Mouse (Mus musculus) myocyte (in vitro differentiated cells): Measurements from ENCODE around the gene Colgalt2.

ENCODE experiments used
- CEBPB ChIP-seq: IDR thresholded peaks from 2 replicates; pipeline ENCODE4 v1.6.1; 2011; ENCODE audit warnings: mild to moderate bottlenecking, moderate library complexity; ENCODE audit not compliant: poor library complexity, insufficient read depth, severe bottlenecking
- E2F4 ChIP-seq: IDR thresholded peaks from one replicate; pipeline ENCODE4 v1.6.1; 2011; ENCODE audit warnings: mild to moderate bottlenecking, control low read depth, moderate library complexity; ENCODE audit not compliant: insufficient read depth
- MAX ChIP-seq: IDR thresholded peaks from one replicate; pipeline ENCODE4 v1.6.1; 2011; ENCODE audit warnings: low read depth, mild to moderate bottlenecking, control low read depth
- MYOG ChIP-seq, 3 experiments: IDR thresholded peaks; one replicate each; pipeline ENCODE4 v1.6.1; 2011; ENCODE audit warnings: control low read depth in 2 of 3, low read depth in 2 of 3, mild to moderate bottlenecking in 2 of 3; ENCODE audit not compliant: insufficient read length in 2 of 3, control insufficient read depth in 1 of 3, insufficient read depth in 1 of 3
- POLR2A ChIP-seq: IDR thresholded peaks from one replicate; pipeline ENCODE4 v1.6.1; 2011; ENCODE audit warnings: low read depth, mild to moderate bottlenecking, control low read depth, moderate library complexity; ENCODE audit not compliant: insufficient read length
- POLR2AphosphoS2 ChIP-seq: IDR thresholded peaks from one replicate; pipeline ENCODE4 v1.6.1; 2011; ENCODE audit warnings: low read depth, control low read depth; ENCODE audit not compliant: insufficient read length
- REST ChIP-seq: IDR thresholded peaks from one replicate; pipeline ENCODE4 v1.6.1; 2011; ENCODE audit warnings: mild to moderate bottlenecking, control low read depth, moderate library complexity; ENCODE audit not compliant: insufficient read depth, insufficient read length
- SRF ChIP-seq: IDR thresholded peaks from one replicate; pipeline ENCODE4 v1.6.1; 2011; ENCODE audit warnings: low read depth; ENCODE audit not compliant: control insufficient read depth, insufficient read length
- TCF12 ChIP-seq: IDR thresholded peaks from one replicate; pipeline ENCODE4 v1.6.1; 2011; ENCODE audit warnings: mild to moderate bottlenecking, control low read depth; ENCODE audit not compliant: poor library complexity, insufficient read depth, severe bottlenecking
- TCF3 ChIP-seq: IDR thresholded peaks from one replicate; pipeline ENCODE4 v1.6.1; 2011; ENCODE audit warnings: low read depth, control low read depth; ENCODE audit not compliant: insufficient read length
- USF1 ChIP-seq: IDR thresholded peaks from one replicate; pipeline ENCODE4 v1.6.1; 2011; ENCODE audit warnings: low read depth, mild to moderate bottlenecking, control low read depth, moderate library complexity

DNA sequence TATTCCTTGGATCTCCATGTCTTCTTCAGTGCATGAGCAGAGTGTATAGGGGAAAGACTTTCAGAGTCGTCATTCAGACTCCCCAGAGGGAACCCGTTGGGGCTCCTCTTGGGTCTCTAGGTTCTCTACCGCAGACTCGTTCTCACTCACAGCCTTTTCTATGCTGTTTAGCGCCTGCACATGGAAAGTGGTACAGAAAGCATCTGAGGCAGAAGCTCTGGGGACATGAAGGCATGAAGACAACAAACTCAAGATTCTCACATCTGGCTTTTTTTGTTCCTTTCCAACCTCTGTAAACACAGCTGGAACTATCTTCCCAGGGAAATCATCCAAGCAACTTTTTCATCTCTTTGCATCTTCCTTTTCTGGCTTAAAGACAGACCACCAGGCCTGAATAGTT lies 106.5 kb downstream of the Colgalt2 start:
- TF ChIP-seq TCF12: no peak
- TF ChIP-seq POLR2A: no peak
- TF ChIP-seq MAX: no peak
- no peak for TF ChIP-seq POLR2AphosphoS2
- TF ChIP-seq E2F4: no peak
- no peak for TF ChIP-seq USF1
- TF ChIP-seq CEBPB: no peak
- no peak for TF ChIP-seq MYOG (IDR thresholded peaks at IDR 0.05; ENCODE audit: control insufficient read depth in 1 of 3, insufficient read depth in 1 of 3, insufficient read length in 2 of 3, low read depth in 2 of 3)
- no peak for TF ChIP-seq REST
- TF ChIP-seq TCF3: no peak
- no peak for TF ChIP-seq SRF
